Mouse (Mus musculus) c-Kit-positive CD71-positive TER-119-positive erythroid progenitor cells, embryonic 14.5 days (primary cell): Measurements from ENCODE around the gene Zfp367.
A peak's percentile ranks its signal among the peaks of the same experiment; 100 is the strongest.

Experiments used
- DNase-seq: peaks from one replicate; pipeline ENCODE4 v3.0.0-alpha.2; 2013; ENCODE audit warnings: low spot score

Gene Zfp367

GRCm38 (mm10) chr13:64153751-64154267 lies 807 bp upstream of the Zfp367 start:
- DNase-seq = peak; percentile 37

- DNase-seq = no peak
Measured at GRCm38 (mm10) chr13:64152671-64153082, 325 bp downstream of the Zfp367 start.

GRCm38 (mm10) chr13:64152241-64152669 lies 747 bp downstream of the Zfp367 start:
- DNase-seq = peak; percentile 82

GRCm38 (mm10) chr13:64150121-64150520 lies 2.9 kb downstream of the Zfp367 start:
- DNase-seq = no peak

GRCm38 (mm10) chr13:64129616-64130375 lies 23.2 kb downstream of the Zfp367 start:
- no peak for DNase-seq

DNA sequence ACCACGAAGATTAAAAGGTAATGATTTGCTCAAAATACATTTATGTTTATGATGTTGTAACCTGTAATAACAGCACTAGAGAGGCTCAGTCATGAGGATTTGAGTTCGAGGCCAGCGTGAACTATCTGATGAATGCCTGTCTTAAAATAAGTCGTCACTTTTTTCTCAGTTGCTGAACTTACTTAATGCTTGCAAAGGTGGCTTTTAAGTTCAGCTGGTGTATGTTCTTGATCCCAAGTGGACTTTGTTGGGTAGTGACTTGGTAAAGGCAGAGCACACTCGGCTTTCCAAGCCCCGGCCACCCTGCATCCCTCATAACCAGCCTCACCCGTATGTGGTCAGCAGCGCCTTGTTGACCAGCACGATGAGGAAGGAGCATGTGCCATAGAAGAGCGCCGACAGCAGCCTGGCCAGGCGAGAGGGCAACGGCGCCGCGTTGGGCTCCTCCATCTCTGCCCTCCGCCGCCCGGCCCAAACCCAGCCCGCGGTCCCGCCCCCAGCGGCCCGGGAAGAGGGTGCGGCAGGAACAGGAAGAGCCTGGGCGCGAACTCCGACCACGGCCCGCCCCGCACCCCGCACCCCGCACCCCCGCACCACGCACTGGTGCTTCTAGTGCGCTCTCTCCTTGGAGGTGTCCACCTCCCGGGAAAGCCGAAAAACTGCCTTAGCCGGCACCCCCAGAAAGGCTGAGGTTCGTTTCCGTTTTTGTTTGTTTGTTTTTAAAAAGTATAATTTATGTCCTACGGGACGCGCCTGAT lies 24.0 kb downstream of the Zfp367 start, which contains the start of gene Slc35d2:
TSS of gene Slc35d2 (minus strand) at position 511 of the 758 bp plus-strand sequence.
- DNase-seq = no peak

GRCm38 (mm10) chr13:64126316-64126715 lies 26.7 kb downstream of the Zfp367 start:
- no peak for DNase-seq

GRCm38 (mm10) chr13:64124886-64125285 lies 28.1 kb downstream of the Zfp367 start:
- no peak for DNase-seq

DNA sequence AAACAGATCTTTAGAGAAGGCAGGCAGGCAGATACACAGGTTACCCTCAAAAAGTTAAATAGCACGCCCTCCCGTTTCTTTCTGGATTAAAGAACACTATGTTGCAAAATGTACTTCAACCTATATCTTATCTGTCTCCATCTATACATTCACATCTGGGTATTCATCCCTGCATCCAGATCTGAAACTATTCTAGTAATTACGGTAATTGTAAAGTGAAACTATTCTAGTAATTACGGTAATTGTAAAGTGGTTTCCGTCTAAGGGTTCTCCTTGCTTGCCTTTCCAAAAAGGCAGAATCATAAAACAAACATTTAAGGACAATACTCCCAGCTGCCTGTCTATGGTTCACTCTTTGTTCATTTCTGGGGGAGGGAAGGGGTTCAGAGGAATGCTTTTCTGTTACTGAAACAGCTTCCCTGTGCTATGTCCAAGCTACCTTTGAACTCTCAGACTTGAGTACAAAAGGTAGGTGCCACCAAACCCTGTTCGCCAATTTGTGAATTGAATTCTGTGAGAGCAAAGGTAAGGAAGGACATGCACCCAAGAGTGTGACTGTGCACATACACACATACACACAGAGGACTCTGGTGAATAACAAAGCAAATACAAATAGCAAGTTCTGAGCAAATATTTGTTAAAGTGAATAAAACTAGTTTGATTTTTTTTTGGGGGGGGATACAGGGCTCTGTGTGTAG lies 29.4 kb downstream of the Zfp367 start:
- no peak for DNase-seq

DNA sequence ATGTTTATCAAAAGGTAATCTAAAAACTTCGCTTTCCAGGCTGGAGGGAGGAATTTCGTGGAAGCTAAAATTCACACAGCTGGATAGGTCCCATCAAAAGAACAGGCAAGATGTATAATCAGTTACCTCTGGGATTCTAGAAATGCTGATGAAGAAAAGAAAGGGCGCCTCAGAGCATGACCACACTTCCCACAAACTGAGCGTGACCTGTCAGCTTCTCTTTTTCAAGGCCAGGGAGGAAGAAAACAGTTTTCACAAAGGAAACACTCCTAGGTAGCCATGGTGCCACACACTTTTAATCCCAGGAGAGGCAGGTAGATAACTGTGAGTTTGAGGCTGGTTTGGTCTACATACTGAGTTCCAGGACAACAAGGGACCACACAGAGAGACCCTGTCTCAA lies 32.2 kb downstream of the Zfp367 start:
- DNase-seq = no peak

DNA sequence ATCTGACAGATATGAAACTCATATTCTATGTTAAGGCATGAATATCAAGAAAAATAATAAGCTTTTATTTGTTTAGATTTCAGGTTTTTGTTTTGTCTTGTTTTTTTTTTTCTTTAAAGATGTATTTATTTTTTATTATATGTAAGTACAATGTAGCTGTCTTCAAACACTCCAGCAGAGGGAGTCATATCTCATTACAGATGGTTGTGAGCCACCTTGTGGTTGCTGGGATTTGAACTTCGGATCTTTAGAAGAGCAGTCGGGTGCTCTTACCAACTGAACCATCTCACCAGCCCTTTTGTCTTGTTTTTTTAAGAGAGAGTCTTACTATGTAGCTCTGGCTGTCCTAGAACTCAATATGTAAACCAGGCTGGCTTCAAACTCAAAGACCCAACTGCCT lies 35.6 kb downstream of the Zfp367 start:
- no peak for DNase-seq

DNA sequence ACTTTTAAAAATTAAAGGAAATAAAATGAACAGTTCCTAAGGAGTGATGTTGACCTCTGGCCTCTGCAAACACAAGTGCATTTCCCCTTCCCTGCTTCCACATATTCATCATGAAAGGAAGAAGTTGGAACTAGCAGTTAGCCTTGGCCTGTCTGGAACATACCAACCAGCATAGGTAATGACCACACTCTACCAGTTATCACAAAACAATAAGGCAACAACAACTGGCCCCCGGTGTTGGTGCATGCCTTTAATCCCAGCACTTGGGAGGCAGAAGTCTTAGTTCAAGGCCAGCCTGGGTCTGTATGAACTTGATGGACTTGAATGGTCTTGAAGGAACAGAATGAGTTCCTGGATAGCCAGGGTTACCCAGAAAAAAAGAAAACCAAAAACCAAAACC lies 42.6 kb downstream of the Zfp367 start:
- DNase-seq = no peak

DNA sequence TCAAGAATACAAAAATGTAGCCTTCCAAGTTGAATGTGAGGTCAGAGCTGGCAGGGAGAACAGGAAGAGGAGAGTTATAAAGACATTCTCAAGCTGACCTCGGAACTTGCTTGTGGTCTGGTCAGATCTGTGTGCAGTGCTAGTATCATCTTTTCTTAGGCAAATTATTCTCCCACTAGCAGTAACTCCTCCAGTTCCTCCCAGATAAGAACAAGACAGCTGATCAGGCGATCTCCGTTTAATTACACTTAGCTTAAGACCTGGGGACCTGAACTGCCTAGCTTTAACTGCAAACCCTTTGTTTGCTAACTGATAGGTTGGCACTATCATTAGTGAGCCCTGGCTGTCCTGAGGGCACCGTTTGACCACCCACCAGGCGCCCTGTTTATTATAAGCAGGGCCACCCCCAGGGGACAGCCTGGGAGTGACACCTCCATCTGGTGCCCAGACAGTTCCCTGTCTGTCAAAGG lies 44.6 kb downstream of the Zfp367 start:
- DNase-seq = no peak

DNA sequence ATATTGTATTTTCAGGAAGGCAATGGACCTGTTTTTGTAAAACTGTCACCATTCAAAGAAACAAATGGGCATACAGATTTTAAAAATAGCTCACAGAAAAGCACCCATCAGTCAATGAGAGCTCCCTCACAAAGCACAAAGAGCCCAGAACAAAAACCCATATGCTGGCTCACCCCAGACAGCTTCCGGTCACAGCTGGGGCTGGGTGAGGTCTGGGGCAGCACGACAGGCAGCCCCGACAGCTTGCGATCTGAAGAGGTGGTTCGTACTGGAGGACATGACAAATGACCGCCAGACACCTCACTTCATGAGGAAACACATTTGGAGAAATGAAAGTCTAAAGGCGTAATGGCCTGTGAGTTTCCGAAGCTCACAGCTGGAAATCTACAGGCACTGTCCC lies 45.5 kb downstream of the Zfp367 start:
- no peak for DNase-seq

GRCm38 (mm10) chr13:64107105-64107504 lies 45.9 kb downstream of the Zfp367 start:
- no peak for DNase-seq

- DNase-seq = no peak
Measured at GRCm38 (mm10) chr13:64105690-64106089, 47.3 kb downstream of the Zfp367 start.

DNA sequence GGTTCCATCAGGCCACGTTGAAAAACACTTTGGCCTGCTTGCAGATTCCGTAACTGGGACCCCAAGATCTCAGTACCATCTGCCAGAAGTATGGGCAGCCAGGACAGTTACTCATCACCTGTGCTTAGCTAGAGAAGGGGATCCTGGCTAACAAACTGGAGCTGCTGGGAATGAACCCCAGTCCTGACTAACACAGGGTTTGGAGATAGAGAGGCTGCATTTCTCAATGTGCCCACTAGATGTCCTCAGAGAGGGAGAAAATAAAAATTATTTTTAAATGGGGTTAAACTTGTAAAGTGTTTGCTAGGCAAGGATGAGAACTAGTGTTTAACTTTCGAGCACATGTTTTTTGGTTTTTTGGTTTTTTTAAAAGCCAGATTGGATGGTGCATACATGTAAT lies 52.8 kb downstream of the Zfp367 start:
- DNase-seq = peak; percentile 41

DNA sequence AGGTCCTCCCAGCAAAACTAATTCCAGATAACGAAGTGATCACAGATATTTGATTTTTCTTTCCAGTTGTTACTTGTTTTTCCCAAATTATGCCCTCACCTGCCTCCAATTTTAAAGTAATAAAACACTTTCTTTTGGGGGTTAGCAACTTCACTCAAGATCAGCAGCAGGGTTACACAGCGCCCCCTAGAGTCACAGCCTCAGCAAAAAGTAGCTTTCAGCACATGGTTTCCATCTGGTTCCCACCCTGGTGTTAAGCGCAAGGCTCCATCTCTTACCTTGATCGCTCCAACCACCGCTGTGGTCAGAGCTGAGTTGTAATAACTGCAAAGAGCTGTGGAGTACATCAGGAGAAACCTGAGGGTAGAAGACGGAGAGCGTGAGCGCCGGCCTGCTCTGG lies 54.0 kb downstream of the Zfp367 start:
- peak; percentile 30 for DNase-seq

- DNase-seq = peak; percentile 62
Measured at GRCm38 (mm10) chr13:64093341-64093740, 59.7 kb downstream of the Zfp367 start.

- no peak for DNase-seq
Measured at GRCm38 (mm10) chr13:64092752-64093151, 60.2 kb downstream of the Zfp367 start.

DNA sequence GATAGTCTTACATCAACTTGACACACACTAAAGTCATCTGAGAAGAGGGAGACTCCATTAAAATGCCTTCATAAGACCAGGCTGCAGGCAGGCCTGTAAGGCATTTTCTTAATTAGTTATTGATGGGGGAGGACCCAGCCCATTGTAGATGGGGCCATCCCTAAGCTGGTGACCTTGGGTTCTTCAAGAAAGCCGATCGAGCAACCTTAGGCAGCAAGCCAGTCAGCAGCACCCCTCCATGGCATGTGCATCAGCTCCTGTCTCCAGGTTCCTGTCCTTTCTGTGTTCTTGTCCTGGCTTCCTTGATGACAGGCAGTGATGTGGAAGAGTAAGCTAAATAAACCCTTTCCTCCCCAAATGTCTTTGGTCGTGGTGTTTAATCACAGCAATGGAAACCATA lies 60.9 kb downstream of the Zfp367 start:
- DNase-seq = no peak

GRCm38 (mm10) chr13:64091006-64091405 lies 62.0 kb downstream of the Zfp367 start:
- no peak for DNase-seq
